Mouse (Mus musculus): ENCODE measurements around the gene Ift74. TPM values are rescaled to one million over a fixed set of nuclear protein-coding genes. Genes with fewer than 3 reads are reported as not detected.

Ift74 gene
- total and polyA plus RNA-seq, 3 experiments = 0.59 to 5.3 (median 3.8) TPM

GRCm38 (mm10) chr4:94602496-94603030 is 11.7 kb upstream of the Ift74 start:
- Histone ChIP-seq H3K79me2 (replicated peaks; ENCODE audit: control insufficient read depth, insufficient read depth, low read length) (peaks cover 4% of the 10 kb centered on the region; the same call in 1 of the 2 replicates), H3K27me3 (ENCODE audit: control insufficient read depth, insufficient read depth, low read length) (no peaks in the 10 kb centered on the region), H3K4me3 (peak overlapping the region; percentile 81), H3K36me3 (ENCODE audit: control insufficient read depth, insufficient read depth, low read length) (no peaks in the 10 kb centered on the region; the same call in 1 of the 2 replicates), H3K4me1 (ENCODE audit: control insufficient read depth, insufficient read depth, low read length) (peaks cover 3% of the 10 kb centered on the region; the same call in 1 of the 2 replicates), H3K9ac (ENCODE audit: low read depth, low read length) (peak overlapping the region; percentile 90), H3K27ac (peak overlapping the region; percentile 90)
- under 1% methylated on average over 33 of the region's 33 CpGs for WGBS
- intact Hi-C loops (cut with DNase I) = loop anchor here (5.0 kb wide), 1 partner anchor 45 kb away; the partner anchor contains the start of genes Caap1 and Gm10306
- TF ChIP-seq POLR2A (IDR thresholded peaks at IDR 0.05; ENCODE audit: insufficient read depth, low read depth, low read length) (no peak), CTCF (IDR thresholded peaks at IDR 0.05) (no peak)
- no peak for DNase-seq

- Histone ChIP-seq H3K27me3 (ENCODE audit: control insufficient read depth, insufficient read depth, low read length) (no peaks in the 10 kb centered on the region), H3K27ac (peak within 1 kb of the TSS; percentile 90), H3K4me1 (ENCODE audit: control insufficient read depth, insufficient read depth, low read length) (peaks cover 3% of the 10 kb centered on the region; the same call in 1 of the 2 replicates), H3K36me3 (ENCODE audit: control insufficient read depth, insufficient read depth, low read length) (no peaks in the 10 kb centered on the region; the same call in 1 of the 2 replicates), H3K79me2 (replicated peaks; ENCODE audit: control insufficient read depth, insufficient read depth, low read length) (peaks cover 4% of the 10 kb centered on the region; the same call in 1 of the 2 replicates), H3K4me3 (peak within 1 kb of the TSS; percentile 81), H3K9ac (ENCODE audit: low read depth, low read length) (peak within 1 kb of the TSS; percentile 90)
- WGBS = under 1% methylated on average over 61 of the region's 61 CpGs
- intact Hi-C loops (cut with DNase I) = loop anchor here (5.0 kb wide), 1 partner anchor 46 kb away; the partner anchor contains the start of genes Caap1 and Gm10306
- no peak; the same call in 1 of the 2 replicates for TF ChIP-seq POLR2A (IDR thresholded peaks at IDR 0.05; ENCODE audit: insufficient read depth, low read depth, low read length)
- TF ChIP-seq CTCF (IDR thresholded peaks at IDR 0.05) = 0 out of 2 replicates have a peak, but pooled peaks have one; percentile 15
- TF ChIP-seq EP300 (IDR thresholded peaks at IDR 0.05; ENCODE audit: insufficient read depth, low read depth, low read length) = 0 out of 2 replicates have a peak, but pooled peaks have one; percentile 20
- peak; percentile 94 to 95 for DNase-seq
These were observed 11.2 kb upstream of the Ift74 start, which contains the start of gene Plaa for GRCm38 (mm10) chr4:94603031-94603629. Gene Plaa (minus strand): TSS chr4:94603244.

- Histone ChIP-seq H3K27me3 (ENCODE audit: control insufficient read depth, insufficient read depth, low read length) (no peaks in the 10 kb centered on the region), H3K4me1 (ENCODE audit: control insufficient read depth, insufficient read depth, low read length) (peaks cover 3% of the 10 kb centered on the region; the same call in 1 of the 2 replicates), H3K4me3 (no peak overlapping the region), H3K79me2 (replicated peaks; ENCODE audit: control insufficient read depth, insufficient read depth, low read length) (peaks cover 4% of the 10 kb centered on the region; the same call in 1 of the 2 replicates), H3K36me3 (ENCODE audit: control insufficient read depth, insufficient read depth, low read length) (no peaks in the 10 kb centered on the region; the same call in 1 of the 2 replicates), H3K9ac (ENCODE audit: low read depth, low read length) (no peak overlapping the region), H3K27ac (no peak overlapping the region)
- no peak for DNase-seq
- no peak for TF ChIP-seq POLR2A (IDR thresholded peaks at IDR 0.05; ENCODE audit: insufficient read depth, low read depth, low read length)
- TF ChIP-seq CTCF (IDR thresholded peaks at IDR 0.05) = no peak
- TF ChIP-seq EP300 (IDR thresholded peaks at IDR 0.05; ENCODE audit: insufficient read depth, low read depth, low read length) = no peak
- 72% methylated on average over 2 of the region's 2 CpGs for WGBS
- intact Hi-C loops (cut with DNase I) = loop anchor here (5.0 kb wide), 1 partner anchor 47 kb away; the partner anchor contains the start of genes Caap1 and Gm10306
These were observed 9.8 kb upstream of the Ift74 start for GRCm38 (mm10) chr4:94604452-94605019.

GRCm38 (mm10) chr4:94605591-94605990 is 8.7 kb upstream of the Ift74 start:
- H3K27me3 ChIP-seq (ENCODE audit: control insufficient read depth, insufficient read depth, low read length) = no peaks in the 10 kb centered on the region
- H3K4me1 ChIP-seq (ENCODE audit: control insufficient read depth, insufficient read depth, low read length) = peaks cover 3% of the 10 kb centered on the region; the same call in 1 of the 2 replicates
- no peak overlapping the region for H3K9ac ChIP-seq (ENCODE audit: low read depth, low read length)
- DNase-seq = no peak
- peaks cover 4% of the 10 kb centered on the region; the same call in 1 of the 2 replicates for H3K79me2 ChIP-seq (replicated peaks; ENCODE audit: control insufficient read depth, insufficient read depth, low read length)
- TF ChIP-seq POLR2A (IDR thresholded peaks at IDR 0.05; ENCODE audit: insufficient read depth, low read depth, low read length) = no peak
- no peak for TF ChIP-seq CTCF (IDR thresholded peaks at IDR 0.05)
- TF ChIP-seq EP300 (IDR thresholded peaks at IDR 0.05; ENCODE audit: insufficient read depth, low read depth, low read length) = no peak
- intact Hi-C loops (cut with DNase I) = no loop called here
- 81% methylated on average over 2 of the region's 2 CpGs for WGBS
- no peak overlapping the region for H3K4me3 ChIP-seq
- H3K27ac ChIP-seq = no peak overlapping the region
- no peaks in the 10 kb centered on the region; the same call in 1 of the 2 replicates for H3K36me3 ChIP-seq (ENCODE audit: control insufficient read depth, insufficient read depth, low read length)

GRCm38 (mm10) chr4:94610339-94610738 is 4.0 kb upstream of the Ift74 start:
- WGBS = 33% methylated on average over 3 of the region's 3 CpGs
- no peak overlapping the region for H3K4me3 ChIP-seq
- no peak for DNase-seq
- peaks cover 2% of the 10 kb centered on the region; the same call in 1 of the 2 replicates for H3K36me3 ChIP-seq (ENCODE audit: control insufficient read depth, insufficient read depth, low read length)
- no peaks in the 10 kb centered on the region for H3K79me2 ChIP-seq (replicated peaks; ENCODE audit: control insufficient read depth, insufficient read depth, low read length)
- H3K27ac ChIP-seq = no peak overlapping the region
- no peaks in the 10 kb centered on the region for H3K27me3 ChIP-seq (ENCODE audit: control insufficient read depth, insufficient read depth, low read length)
- intact Hi-C loops (cut with DNase I) = no loop called here
- no peak overlapping the region for H3K9ac ChIP-seq (ENCODE audit: low read depth, low read length)
- no peak for TF ChIP-seq POLR2A (IDR thresholded peaks at IDR 0.05; ENCODE audit: insufficient read depth, low read depth, low read length)
- no peak for TF ChIP-seq CTCF (IDR thresholded peaks at IDR 0.05)
- TF ChIP-seq EP300 (IDR thresholded peaks at IDR 0.05; ENCODE audit: insufficient read depth, low read depth, low read length) = no peak
- H3K4me1 ChIP-seq (ENCODE audit: control insufficient read depth, insufficient read depth, low read length) = no peaks in the 10 kb centered on the region; the same call in 1 of the 2 replicates
